Mouse (Mus musculus) embryonic facial prominence, embryonic 10.5 days (tissue): ENCODE results near the gene Stab1. TPM values are rescaled to one million over a fixed set of nuclear protein-coding genes. Genes with fewer than 3 reads are reported as not detected.
A peak's percentile ranks its signal among the peaks of the same experiment; 100 is the strongest.

Source experiments
- DNase-seq: peaks from one replicate; pipeline ENCODE4 v3.0.0-alpha.2; 2017; ENCODE audit warnings: low spot score
- H3K27ac ChIP-seq: fragments of 300-500 bp; sonication (generic); replicated peaks from 2 replicates; pipeline ENCODE4 v1.5.1; 2016; ENCODE audit warnings: mild to moderate bottlenecking
- H3K27me3 ChIP-seq: fragments of 300-500 bp; sonication (generic); replicated peaks from 2 replicates; pipeline ENCODE4 v1.6.1; 2016; ENCODE audit warnings: low read depth, mild to moderate bottlenecking; ENCODE audit not compliant: poor library complexity, severe bottlenecking
- H3K36me3 ChIP-seq: fragments of 300-500 bp; sonication (generic); replicated peaks from 2 replicates; pipeline ENCODE4 v1.6.1; 2016; ENCODE audit warnings: mild to moderate bottlenecking, moderate library complexity
- H3K4me1 ChIP-seq: fragments of 300-500 bp; sonication (generic); 2 replicates; pipeline ENCODE4 v1.6.1; 2016
- H3K4me3 ChIP-seq: fragments of 300-500 bp; sonication (generic); 2 replicates; pipeline ENCODE4 v1.5.1; 2016; ENCODE audit warnings: mild to moderate bottlenecking, moderate library complexity
- H3K9me3 ChIP-seq: fragments of 300-500 bp; sonication (generic); 2 replicates; pipeline ENCODE4 v1.6.1; 2016; ENCODE audit warnings: mild to moderate bottlenecking
- WGBS: fragments of 180-500 bp; shearing (Covaris S2); methylation state at CpG from one replicate; pipeline ENCODE4 v1.1.7; 2016; 5-methylcytosine and 5-hydroxymethylcytosine counted together
- polyA plus RNA-seq: library from polyadenylated mRNA; unstranded; fragments of >200 nt; fragmentation: Nextera tagmentation; extraction: Ambion mirVana; gene quantifications from 2 replicates; pipeline ENCODE4 v1.2.1, GENCODE M21; 2016

The Stab1 gene
- polyA plus RNA-seq, 1 experiment from 2014 or later, result 22.3 TPM

DNA sequence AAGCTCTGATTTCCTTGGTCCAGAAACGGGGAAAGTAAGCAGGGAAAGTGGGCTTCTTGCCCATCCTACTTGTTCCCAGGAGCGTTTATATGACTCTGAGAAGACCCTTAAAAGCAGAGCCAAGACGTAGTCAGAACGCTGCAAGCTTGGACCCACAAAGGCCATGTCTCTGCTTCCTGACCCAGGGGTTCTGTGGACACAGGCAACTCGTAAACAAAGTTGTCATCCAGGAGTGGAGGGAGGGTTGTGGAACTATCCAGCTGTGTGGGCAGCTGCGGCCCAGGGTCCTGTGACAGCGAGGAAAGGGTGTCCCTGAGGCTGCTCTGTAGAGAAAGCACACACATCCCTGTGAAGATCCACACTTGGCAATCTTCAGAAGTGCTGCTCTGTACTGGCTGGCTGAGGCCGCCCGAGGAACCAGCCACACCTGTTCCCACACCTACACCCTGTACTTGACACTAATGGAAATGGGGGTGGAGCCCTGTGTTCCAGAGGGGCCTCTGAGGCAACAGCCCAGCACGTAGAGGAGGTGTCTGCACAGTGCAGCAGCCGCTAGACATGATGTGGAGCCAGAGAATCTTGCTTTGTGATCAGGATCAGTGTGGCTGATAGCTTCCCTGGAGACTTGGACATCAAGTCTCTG is 35.3 kb downstream of the Stab1 start:
- 81% methylated on average over 11 of the region's 11 CpGs for WGBS
- Histone ChIP-seq H3K9me3 (no peaks in the 10 kb centered on the region), H3K4me3 (peak overlapping the region; percentile 76), H3K4me1 (peaks cover 64% of the 10 kb centered on the region), H3K27ac (peak overlapping the region; percentile 92; the same call in 1 of the 2 replicates), H3K36me3 (peaks cover 59% of the 10 kb centered on the region), H3K27me3 (no peaks in the 10 kb centered on the region)
- DNase-seq, result peak; percentile 23

DNA sequence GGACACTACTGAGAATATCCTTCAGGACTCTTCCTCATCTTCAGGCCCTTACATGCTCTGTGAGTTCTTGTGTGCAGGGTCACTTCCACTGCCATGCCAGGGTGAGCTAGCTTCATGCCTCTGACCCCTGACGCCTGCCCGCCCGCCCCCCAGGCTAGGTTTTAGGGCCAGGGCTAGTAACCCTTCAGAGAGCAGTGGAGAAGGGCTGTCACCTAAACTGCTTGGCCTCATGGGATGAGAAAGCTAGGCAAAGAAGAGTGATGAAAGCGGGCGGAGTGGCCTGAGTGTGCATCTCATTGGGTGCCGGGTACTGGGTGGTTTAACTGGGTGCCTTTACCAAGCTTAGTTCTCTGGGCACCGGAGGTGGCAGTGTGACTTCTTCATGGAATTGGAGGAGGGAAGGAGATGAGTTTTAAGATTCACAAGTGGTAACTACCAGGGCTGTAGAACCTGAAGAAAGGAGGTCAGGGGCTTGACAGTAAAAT is 35.9 kb downstream of the Stab1 start:
- Histone ChIP-seq H3K27me3 (no peaks in the 10 kb centered on the region), H3K9me3 (no peaks in the 10 kb centered on the region), H3K4me3 (peak overlapping the region; percentile 76), H3K4me1 (peaks cover 64% of the 10 kb centered on the region), H3K27ac (peak overlapping the region; percentile 92), H3K36me3 (peaks cover 53% of the 10 kb centered on the region)
- DNase-seq, result peak; percentile 7
- 87% methylated on average over 7 of the region's 7 CpGs for WGBS

DNA sequence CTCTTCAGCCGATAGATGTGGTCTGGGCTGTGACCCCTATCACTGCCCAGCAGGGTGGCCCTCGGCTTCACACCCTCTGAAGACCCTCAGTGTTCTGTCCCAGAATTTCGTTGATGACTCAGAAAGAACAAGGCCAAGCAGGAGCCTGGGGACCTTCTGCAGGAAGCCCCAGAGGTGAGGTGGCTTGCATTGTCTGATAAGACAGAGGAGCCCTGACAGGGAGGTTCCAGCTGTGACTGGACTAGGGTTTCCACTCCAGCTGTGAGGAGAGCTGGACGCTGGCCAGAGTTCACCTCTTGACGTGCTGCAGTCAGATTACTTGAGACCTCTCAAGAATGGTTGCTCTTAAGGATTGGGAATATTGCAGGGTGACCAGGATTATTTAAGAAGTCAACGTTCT is 36.4 kb downstream of the Stab1 start:
- H3K4me1 ChIP-seq, result peaks cover 64% of the 10 kb centered on the region
- peaks cover 51% of the 10 kb centered on the region for H3K36me3 ChIP-seq

GRCm38 (mm10) chr14:31131272-31131821 is 37.1 kb downstream of the Stab1 start:
- peaks cover 66% of the 10 kb centered on the region for H3K4me1 ChIP-seq

More for the DNA sequence above, 36.4 kb downstream of the Stab1 start:
- Histone ChIP-seq H3K27ac (peak overlapping the region; percentile 92), H3K9me3 (no peaks in the 10 kb centered on the region), H3K27me3 (no peaks in the 10 kb centered on the region), H3K4me3 (peak overlapping the region; percentile 76)
- WGBS, result 14% methylated on average over 6 of the region's 6 CpGs
- peak; percentile 41 for DNase-seq

GRCm38 (mm10) chr14:31130236-31131220 is 37.9 kb downstream of the Stab1 start, which contains the start of gene Nt5dc2:
Gene Nt5dc2 (plus strand): TSS chr14:31131053.
- peaks cover 74% of the 10 kb centered on the region for H3K4me1 ChIP-seq
- WGBS, result 5% methylated on average over 63 of the region's 63 CpGs
- peak within 1 kb of the TSS; percentile 76 for H3K4me3 ChIP-seq
- no peaks in the 10 kb centered on the region for H3K9me3 ChIP-seq
- peaks cover 46% of the 10 kb centered on the region for H3K36me3 ChIP-seq
- H3K27me3 ChIP-seq, result no peaks in the 10 kb centered on the region
- peak; percentile 97 for DNase-seq
- peak within 1 kb of the TSS; percentile 92 for H3K27ac ChIP-seq

More at GRCm38 (mm10) chr14:31131272-31131821, 37.1 kb downstream of the Stab1 start:
- peaks cover 49% of the 10 kb centered on the region for H3K36me3 ChIP-seq
- no peaks in the 10 kb centered on the region for H3K27me3 ChIP-seq
- H3K27ac ChIP-seq, result peak overlapping the region; percentile 92
- peak overlapping the region; percentile 76 for H3K4me3 ChIP-seq
- peak; percentile 68 for DNase-seq
- no peaks in the 10 kb centered on the region for H3K9me3 ChIP-seq
- under 1% methylated on average over 43 of the region's 43 CpGs for WGBS

- peaks cover 43% of the 10 kb centered on the region for H3K36me3 ChIP-seq
- H3K27me3 ChIP-seq, result no peaks in the 10 kb centered on the region
- no peak for DNase-seq
- WGBS, result 68% methylated on average over 15 of the region's 15 CpGs
- H3K4me1 ChIP-seq, result peaks cover 83% of the 10 kb centered on the region
- peak overlapping the region; percentile 86 for H3K4me3 ChIP-seq
- H3K9me3 ChIP-seq, result no peaks in the 10 kb centered on the region
- peak overlapping the region; percentile 92 for H3K27ac ChIP-seq
These were observed 38.9 kb downstream of the Stab1 start for GRCm38 (mm10) chr14:31129326-31130235.

DNA sequence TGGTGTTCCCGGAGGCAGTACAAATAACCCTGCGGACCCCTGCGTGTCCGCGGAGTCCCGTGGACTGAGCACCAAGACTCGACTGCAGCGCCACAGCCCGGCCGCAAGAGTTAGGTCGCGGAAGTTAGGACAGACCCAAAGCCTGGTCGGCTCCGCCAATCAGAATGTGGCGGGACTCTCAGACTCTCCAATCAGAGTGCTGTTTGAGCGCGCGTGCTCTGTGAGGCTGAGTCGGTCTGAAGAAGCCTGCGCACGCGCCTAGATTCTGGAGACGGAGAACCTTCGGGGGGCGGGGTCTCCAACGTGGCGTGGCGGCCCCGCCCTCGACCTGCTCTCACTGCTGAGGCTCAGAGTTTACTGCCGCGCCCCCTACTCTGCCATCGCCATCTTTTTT is 39.6 kb downstream of the Stab1 start, which contains the start of gene Smim4:
Gene Smim4 (minus strand): TSS at position 131 of the 394 bp plus-strand sequence.
- Histone ChIP-seq H3K27me3 (no peaks in the 10 kb centered on the region), H3K27ac (peak within 1 kb of the TSS; percentile 92), H3K36me3 (peaks cover 43% of the 10 kb centered on the region), H3K4me1 (peaks cover 77% of the 10 kb centered on the region), H3K4me3 (peak within 1 kb of the TSS; percentile 86), H3K9me3 (no peaks in the 10 kb centered on the region)
- WGBS, result under 1% methylated on average over 33 of the region's 33 CpGs
- peak; percentile 99 for DNase-seq

GRCm38 (mm10) chr14:31128101-31128825 is 40.2 kb downstream of the Stab1 start:
- WGBS, result 1% methylated on average over 23 of the region's 23 CpGs
- H3K27me3 ChIP-seq, result no peaks in the 10 kb centered on the region
- H3K27ac ChIP-seq, result peak overlapping the region; percentile 92
- DNase-seq, result peak; percentile 58
- peaks cover 72% of the 10 kb centered on the region for H3K4me1 ChIP-seq
- H3K9me3 ChIP-seq, result no peaks in the 10 kb centered on the region
- H3K4me3 ChIP-seq, result peak overlapping the region; percentile 86
- peaks cover 42% of the 10 kb centered on the region for H3K36me3 ChIP-seq

GRCm38 (mm10) chr14:31126826-31127225 is 41.6 kb downstream of the Stab1 start:
- H3K4me3 ChIP-seq, result peak overlapping the region; percentile 86
- peaks cover 57% of the 10 kb centered on the region for H3K4me1 ChIP-seq
- peaks cover 45% of the 10 kb centered on the region for H3K36me3 ChIP-seq
- no peak for DNase-seq
- WGBS, result 95% methylated on average over 8 of the region's 8 CpGs
- H3K27ac ChIP-seq, result no peak overlapping the region
- no peaks in the 10 kb centered on the region for H3K27me3 ChIP-seq
- no peaks in the 10 kb centered on the region for H3K9me3 ChIP-seq

DNA sequence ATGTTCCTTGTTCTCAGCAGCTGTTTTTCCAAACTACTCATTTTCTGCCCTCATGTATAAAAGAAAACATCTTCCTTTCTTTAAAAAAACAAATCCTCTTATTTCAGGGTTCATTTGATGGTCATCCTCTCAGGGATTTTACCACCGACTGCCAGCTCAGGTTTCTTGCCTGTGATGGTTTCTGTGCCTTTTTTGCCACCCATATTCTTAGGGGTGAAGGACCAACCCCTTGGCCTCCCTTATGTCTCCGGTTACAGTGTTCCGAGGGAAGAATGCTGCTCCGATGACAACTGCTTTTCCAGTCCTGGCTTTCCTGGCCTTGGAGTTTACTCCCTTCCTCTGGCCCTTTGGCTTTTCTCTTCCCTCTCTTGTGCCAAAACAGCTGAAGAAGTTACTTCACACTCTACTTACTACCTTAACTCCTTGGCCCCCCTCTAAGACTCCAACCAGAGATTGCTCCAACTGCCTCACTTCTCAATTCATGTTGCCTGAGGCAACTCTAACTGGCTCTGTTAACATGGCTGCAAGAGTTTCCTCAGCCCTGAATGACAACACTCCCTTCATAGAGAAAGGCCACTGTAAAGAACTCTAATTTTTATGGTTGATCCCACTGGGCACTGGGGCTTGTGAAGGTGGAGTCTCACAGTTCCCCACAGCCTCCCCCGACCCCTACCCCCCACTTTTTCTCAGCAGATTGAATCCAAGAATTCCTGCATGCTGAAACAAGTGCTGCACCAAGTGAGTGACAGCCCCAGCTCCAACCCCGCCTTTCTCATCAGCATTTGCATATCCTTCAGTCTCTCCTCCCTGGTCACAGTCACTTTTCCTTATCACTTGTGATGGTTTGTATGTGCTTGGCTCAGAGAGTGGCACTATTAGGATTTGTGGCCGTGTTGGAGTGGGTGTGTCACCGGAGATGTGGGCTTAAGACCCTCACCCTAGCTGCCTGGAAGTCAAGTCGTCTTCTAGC is 43.0 kb downstream of the Stab1 start:
- Histone ChIP-seq H3K9me3 (no peaks in the 10 kb centered on the region), H3K27ac (peak overlapping the region; percentile 73)
- DNase-seq, result no peak

More for the DNA sequence above, 43.0 kb downstream of the Stab1 start:
- WGBS, result 54% methylated on average over 9 of the region's 9 CpGs
- no peaks in the 10 kb centered on the region for H3K27me3 ChIP-seq
- H3K4me3 ChIP-seq, result peak overlapping the region; percentile 38
- peaks cover 49% of the 10 kb centered on the region for H3K4me1 ChIP-seq
- peaks cover 57% of the 10 kb centered on the region for H3K36me3 ChIP-seq
